Mouse (Mus musculus) brain, embryonic 14.5 days (tissue): ENCODE measurements around the gene Snai1.

Experiments used
- CTCF ChIP-seq: fragments of 200-500 bp; IDR thresholded peaks from 2 replicates; pipeline ENCODE4 v1.5.1; 2012; ENCODE audit warnings: inconsistent platforms, mild to moderate bottlenecking, moderate library complexity, borderline replicate concordance; ENCODE audit not compliant: insufficient read depth, insufficient read length; ENCODE audit errors: extremely low read depth
- POLR2A ChIP-seq: fragments of 200-500 bp; IDR thresholded peaks from 2 replicates; pipeline ENCODE4 v1.6.1; 2012; ENCODE audit warnings: mild to moderate bottlenecking, inconsistent platforms, borderline replicate concordance; ENCODE audit not compliant: poor library complexity, insufficient read depth, insufficient read length, severe bottlenecking; ENCODE audit errors: extremely low read depth

- no peak for TF ChIP-seq POLR2A
- TF ChIP-seq CTCF: no peak
Measured at GRCm38 (mm10) chr2:167578521-167578920, 40.5 kb downstream of the Snai1 start.
